Mouse (Mus musculus) urinary bladder, postnatal 10 days (tissue): ENCODE data around the gene Gal3st2b.
"Not testable (repeated sequence)": the region's sequence is repeated elsewhere in the genome, so short reads cannot be mapped to it uniquely, and the experiment has no call there.

ENCODE experiments used
- DNase-seq: peaks from one replicate; pipeline ENCODE4 v3.0.0; 2022; ENCODE audit warnings: low spot score

Gene Gal3st2b

DNA sequence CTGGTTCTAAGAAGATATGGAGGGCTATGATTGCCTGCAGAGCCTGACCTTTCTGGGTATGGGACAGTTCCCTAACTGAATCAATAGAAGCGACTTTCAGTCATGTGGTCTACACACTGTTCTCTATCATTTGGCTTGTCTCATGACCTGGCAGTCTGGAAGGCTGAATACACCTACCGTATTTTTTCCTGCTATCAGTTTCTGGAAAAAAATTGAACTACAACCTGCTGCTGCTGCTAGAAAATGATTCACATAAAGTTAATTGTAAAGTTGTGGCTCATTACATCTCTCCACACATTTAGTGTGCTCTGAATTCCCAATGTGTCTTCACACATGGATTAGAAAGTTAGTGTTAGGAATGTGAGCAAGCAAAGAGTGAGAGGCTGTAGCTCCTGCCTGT lies at the start of gene Gal3st2b:
Gal3st2b (plus strand) TSS at position 301 of the 400 bp plus-strand sequence.
- DNase-seq, result not testable (repeated sequence)

GRCm38 (mm10) chr1:93871594-93872105 lies 46.5 kb upstream of the Gal3st2b start:
- DNase-seq, result not testable (repeated sequence)

DNA sequence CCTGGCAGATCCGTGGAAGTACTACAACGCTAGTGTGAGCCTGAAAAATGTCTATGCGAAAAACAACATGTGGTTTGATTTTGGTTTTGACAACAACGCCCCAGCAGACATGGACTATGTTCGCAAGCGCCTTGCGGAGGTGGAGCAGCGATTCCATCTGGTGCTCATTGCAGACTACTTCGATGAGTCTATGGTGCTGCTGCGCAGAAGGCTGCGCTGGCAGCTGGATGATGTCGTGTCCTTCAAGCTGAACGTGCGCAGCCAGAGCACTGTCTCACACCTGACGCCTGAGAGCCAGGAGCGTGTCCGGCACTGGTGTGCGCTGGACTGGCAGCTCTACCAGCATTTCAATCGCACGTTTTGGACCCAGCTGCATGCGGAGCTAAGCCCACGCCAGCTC lies 43.7 kb upstream of the Gal3st2b start:
- DNase-seq, result not testable (repeated sequence)

DNA sequence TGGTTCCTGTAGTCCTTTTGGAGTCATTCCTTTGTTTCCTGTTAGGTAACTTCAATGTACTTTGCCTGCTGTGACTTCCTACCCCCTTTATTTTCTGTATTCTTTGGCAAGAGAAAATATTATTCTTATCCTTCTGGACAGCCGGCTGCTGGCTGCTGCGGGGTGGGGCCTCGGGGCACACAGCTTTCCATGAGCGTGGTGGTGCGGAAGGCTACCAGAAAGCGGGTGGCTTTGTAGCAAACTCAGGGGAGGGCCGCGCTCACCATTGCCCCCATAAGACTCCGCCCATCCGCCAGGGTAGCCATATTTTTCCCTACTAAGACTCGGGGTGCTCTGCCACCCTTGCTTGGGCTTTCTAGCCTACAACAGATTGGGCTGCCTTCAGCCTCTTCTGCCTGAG lies 36.3 kb upstream of the Gal3st2b start:
- not testable (repeated sequence) for DNase-seq

DNA sequence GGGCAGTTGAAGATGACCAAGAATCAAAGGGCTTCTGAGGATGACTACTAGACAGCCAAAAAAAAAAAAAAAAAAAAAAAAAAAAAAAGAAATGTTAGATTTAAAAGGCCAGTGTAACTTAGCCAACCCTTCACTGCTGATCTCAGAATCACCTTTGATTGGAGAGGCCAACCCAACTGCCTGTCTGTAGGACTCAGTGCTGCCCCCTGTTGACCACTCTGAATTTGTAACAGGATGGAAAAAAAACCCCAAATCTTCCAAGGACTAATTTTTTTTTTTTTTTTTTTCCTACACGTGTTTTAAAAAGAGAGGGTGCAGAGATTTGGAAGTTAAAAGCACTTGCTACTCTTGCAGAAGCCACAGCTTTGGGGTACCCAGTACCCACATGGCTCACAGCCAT lies 27.2 kb upstream of the Gal3st2b start:
- not testable (repeated sequence) for DNase-seq

GRCm38 (mm10) chr1:93897395-93897794 lies 20.7 kb upstream of the Gal3st2b start:
- DNase-seq, result not testable (repeated sequence)

- DNase-seq, result not testable (repeated sequence)
Measured at GRCm38 (mm10) chr1:93901291-93901690, 16.8 kb upstream of the Gal3st2b start.

DNA sequence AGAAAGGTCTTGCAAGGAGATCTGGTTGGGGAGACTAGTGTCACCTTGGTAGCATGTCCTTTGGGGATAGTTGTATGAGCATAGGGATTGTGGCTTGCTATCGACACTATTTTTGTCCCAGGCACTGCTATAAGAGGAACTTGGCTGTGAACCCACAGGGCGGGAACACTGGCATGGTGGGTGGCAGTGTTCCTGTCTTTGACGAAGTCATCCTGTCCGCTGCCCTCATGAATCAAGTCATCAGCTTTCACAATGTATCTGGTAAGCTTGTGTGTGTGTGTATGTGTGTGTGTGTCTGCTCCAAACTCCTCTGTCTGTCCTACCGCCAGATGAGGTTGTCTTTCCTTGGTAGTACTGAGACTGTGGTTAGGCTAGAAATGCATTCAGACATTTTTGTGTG lies 11.4 kb upstream of the Gal3st2b start:
- DNase-seq, result not testable (repeated sequence)

DNA sequence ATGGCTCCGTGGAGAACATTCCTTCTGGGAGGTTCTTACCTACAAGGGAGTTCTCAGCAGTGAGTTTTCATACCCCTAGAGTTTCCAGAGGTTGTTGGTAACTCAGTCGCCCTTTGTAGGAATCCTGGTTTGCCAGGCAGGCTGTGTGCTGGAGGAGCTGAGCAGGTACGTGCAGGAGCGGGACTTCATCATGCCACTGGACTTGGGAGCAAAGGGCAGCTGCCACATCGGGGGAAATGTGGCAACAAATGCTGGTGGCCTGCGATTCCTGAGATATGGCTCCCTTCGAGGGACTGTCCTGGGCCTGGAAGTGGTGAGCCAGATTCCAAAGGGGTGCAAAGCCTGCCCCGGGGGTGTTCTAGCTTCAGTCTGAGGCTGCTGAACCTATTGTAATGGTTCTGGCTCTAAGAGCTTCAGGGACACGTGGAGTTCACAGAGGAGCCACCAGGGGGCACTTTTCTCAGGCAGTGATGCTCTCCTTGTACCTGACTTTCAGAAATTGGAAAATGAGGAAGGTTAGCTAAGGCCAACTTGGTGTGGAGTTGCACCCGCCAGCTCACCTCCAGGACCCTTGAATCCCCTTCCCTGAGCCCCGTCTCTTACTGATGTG lies 9.0 kb upstream of the Gal3st2b start:
- not testable (repeated sequence) for DNase-seq

- DNase-seq, result not testable (repeated sequence)
Measured at GRCm38 (mm10) chr1:93911877-93912276, 6.2 kb upstream of the Gal3st2b start.

DNA sequence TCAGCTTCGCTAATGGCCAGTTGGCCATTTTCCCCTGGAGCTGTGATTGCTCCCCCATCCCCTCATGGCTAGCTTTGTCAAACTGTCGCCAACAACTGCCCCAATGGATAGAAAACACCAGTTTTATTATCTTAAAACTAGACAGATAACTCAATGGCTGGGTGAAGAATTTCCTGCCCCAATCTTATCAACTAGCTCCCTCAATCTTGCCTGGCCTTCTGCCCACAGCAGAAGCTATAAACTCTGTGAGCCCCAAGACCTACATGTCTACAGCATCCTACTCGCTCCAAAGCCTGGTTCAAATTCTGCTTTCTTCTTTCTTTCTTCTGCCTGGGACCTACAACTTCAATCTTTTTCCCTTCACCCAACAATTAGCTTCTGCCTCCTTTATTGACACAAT lies 951 bp upstream of the Gal3st2b start:
- not testable (repeated sequence) for DNase-seq

DNA sequence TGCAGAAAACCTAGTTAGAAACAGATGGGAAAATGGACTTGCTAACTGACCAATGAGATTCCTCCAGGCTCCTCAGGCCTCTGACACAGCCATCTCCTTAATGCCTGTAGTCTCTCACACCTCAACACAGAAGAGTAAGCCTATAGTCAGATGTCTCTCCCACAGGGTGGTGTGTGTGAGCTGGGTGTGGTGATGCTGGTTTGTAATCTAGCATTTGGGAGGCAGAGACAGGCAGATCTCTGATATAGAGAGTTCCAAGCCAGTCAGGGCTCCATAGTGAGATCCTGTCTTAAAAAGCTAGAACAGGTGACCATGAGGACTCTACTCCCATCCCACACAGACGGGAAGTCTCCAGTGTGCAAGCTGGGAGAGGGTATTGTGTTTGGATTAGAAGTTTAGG lies 664 bp downstream of the Gal3st2b start:
- DNase-seq, result not testable (repeated sequence)

- DNase-seq, result not testable (repeated sequence)
Measured at GRCm38 (mm10) chr1:93919321-93919720, 1.2 kb downstream of the Gal3st2b start.

DNA sequence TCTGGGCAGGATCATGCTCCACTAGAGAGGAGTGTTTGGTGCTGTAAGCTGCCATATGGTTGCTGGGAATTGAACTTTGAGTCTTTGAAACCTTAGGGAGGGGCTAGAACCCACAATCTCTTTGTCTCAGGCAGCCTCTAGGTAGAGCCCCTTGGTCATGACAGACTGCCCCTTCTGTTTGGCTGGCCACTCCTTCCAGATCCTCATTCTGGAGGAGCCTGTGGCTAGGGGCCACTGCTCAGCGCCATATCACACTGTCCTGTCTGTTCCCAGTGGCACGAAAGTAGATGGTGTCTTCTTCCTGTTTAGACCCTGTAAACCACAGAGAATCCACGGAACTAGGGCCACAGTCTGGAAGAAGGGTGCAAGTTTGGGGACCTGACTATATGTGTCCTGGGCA lies 4.5 kb downstream of the Gal3st2b start:
- DNase-seq, result not testable (repeated sequence)

DNA sequence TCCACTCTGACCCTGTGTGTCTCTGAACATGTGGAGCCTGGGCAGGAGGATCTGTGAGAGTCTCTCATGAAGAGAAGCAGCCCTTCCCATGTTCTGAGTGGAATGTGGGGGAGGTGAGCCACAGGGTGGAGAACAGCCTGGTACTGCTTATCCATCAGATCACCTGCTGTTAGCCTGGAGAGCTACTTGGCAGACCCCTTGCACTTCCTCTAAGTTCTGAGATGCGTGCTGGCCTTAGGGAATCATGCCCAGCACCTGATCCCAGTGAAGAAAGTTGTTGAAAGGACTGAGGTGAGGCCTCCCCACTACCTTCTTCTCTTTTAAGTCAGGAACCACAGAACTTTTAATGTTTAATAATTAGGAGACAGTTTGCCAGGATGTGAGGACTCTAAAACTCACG lies 5.0 kb downstream of the Gal3st2b start:
- not testable (repeated sequence) for DNase-seq

- not testable (repeated sequence) for DNase-seq
Measured at GRCm38 (mm10) chr1:93935378-93935777, 17.3 kb downstream of the Gal3st2b start.

DNA sequence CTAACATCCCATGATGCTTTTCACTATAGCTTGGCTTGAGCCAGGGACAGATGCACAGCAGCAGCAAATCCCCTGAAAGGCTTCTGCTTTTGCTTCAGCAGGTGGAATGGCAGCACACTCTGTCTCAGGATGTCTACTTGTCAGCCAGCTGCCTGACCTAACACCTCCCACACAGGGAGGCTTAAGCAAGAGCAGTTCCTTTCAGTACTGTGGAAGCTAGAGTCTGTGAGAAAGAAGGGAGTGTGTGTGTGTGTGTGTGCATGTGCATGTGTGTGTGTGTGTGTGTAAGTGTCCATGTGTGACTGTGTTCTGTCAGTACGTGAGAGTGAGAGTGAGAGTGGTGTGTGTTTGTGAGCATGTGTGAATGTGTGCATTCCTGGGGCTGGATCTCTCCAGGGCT lies 19.7 kb downstream of the Gal3st2b start:
- not testable (repeated sequence) for DNase-seq

DNA sequence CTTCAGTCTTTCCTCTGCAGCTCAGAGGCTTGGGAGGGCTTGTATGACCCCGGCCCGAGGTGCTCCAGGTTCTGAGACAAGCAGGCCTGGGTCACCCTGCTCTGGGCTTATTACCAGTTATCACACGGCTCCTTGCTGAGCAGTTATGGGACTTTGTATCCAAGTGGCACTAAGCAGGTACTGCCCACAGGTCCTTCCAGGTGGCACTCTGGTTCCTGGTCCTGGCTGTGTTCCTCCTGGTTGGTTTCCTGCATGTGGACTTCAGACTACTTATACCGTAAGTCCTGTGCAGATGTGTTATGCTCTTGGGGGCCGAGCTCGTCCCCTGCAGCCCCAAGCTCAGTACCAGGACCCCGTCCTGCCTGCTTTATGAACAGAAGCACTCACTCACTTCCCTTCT lies 20.3 kb downstream of the Gal3st2b start:
- DNase-seq, result not testable (repeated sequence)

DNA sequence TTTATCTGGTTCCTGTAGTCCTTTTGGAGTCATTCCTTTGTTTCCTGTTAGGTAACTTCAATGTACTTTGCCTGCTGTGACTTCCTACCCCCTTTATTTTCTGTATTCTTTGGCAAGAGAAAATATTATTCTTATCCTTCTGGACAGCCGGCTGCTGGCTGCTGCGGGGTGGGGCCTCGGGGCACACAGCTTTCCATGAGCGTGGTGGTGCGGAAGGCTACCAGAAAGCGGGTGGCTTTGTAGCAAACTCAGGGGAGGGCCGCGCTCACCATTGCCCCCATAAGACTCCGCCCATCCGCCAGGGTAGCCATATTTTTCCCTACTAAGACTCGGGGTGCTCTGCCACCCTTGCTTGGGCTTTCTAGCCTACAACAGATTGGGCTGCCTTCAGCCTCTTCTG lies 31.0 kb downstream of the Gal3st2b start:
- DNase-seq, result not testable (repeated sequence)

DNA sequence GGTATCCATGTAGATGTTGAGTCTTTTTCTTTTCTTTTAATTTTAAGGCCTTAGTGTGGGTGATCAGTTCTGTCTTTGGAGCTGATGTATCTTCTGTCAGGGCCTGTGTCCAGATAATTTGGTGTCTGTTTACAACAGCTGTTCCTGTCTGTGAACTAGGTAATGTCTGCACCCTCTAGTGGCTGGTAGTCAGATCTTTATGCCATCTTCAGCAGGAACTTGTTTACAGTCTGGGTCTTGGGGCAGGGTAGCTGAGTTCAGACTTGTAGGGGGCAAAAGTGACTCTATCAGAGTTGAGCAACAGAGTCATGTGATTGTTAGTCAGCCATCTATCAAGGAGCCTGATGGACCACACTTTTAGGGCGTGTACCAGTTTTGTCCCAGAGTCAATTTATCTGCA lies 48.4 kb downstream of the Gal3st2b start:
- not testable (repeated sequence) for DNase-seq

DNA sequence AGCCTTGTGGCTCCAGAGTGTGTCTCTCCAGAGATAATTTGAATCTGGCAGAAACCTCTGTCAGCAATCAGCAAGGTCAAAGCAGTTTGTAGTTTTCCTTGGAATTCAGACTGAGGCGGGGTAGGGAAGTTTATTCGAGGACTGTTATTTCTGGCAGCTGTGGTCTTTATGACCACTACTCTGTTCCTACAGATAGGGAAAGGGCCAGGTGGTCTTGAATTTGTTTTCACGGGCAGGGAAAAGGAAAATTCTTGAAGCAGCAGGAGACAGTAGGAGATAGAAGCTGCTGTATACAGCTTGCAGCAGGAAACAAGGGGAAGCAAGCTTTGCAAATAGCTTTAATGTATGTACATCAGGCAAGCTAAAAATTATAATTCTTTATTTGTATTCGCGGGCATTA lies 52.3 kb downstream of the Gal3st2b start:
- not testable (repeated sequence) for DNase-seq

- DNase-seq, result not testable (repeated sequence)
Measured at GRCm38 (mm10) chr1:93970797-93971196, 52.7 kb downstream of the Gal3st2b start.

GRCm38 (mm10) chr1:93975764-93976163 lies 57.7 kb downstream of the Gal3st2b start:
- not testable (repeated sequence) for DNase-seq

DNA sequence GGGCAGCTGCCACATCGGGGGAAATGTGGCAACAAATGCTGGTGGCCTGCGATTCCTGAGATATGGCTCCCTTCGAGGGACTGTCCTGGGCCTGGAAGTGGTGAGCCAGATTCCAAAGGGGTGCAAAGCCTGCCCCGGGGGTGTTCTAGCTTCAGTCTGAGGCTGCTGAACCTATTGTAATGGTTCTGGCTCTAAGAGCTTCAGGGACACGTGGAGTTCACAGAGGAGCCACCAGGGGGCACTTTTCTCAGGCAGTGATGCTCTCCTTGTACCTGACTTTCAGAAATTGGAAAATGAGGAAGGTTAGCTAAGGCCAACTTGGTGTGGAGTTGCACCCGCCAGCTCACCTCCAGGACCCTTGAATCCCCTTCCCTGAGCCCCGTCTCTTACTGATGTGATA lies 60.2 kb downstream of the Gal3st2b start:
- DNase-seq, result not testable (repeated sequence)
